Mouse (Mus musculus) embryonic facial prominence, embryonic 15.5 days (tissue): ENCODE results near the gene Fuom. TPM values are rescaled to one million over a fixed set of nuclear protein-coding genes. Genes with fewer than 3 reads are reported as not detected.
A peak's percentile ranks its signal among the peaks of the same experiment; 100 is the strongest.

Source experiments
- ATAC-seq: fragments of 200-750 bp; cut with Nextera tagmentation; 2 replicates; pipeline ENCODE4 v1.8.0; 2017; ENCODE audit warnings: low read depth, moderate TSS enrichment; ENCODE audit not compliant: insufficient number of reproducible peaks, low FRiP score, low TSS enrichment
- H3K27ac ChIP-seq: fragments of 300-500 bp; sonication (generic); replicated peaks from 2 replicates; pipeline ENCODE4 v1.5.1; 2015; ENCODE audit warnings: mild to moderate bottlenecking, inconsistent platforms
- H3K27me3 ChIP-seq: fragments of 300-500 bp; sonication (generic); 2 replicates; pipeline ENCODE4 v1.6.1; 2015; ENCODE audit warnings: inconsistent platforms
- H3K36me3 ChIP-seq: fragments of 300-500 bp; sonication (generic); 2 replicates; pipeline ENCODE4 v1.6.1; 2015; ENCODE audit warnings: mild to moderate bottlenecking, inconsistent platforms
- H3K4me1 ChIP-seq: fragments of 300-500 bp; sonication (generic); 2 replicates; pipeline ENCODE4 v1.6.1; 2015; ENCODE audit warnings: inconsistent platforms
- H3K4me2 ChIP-seq: fragments of 300-500 bp; sonication (generic); replicated peaks from 2 replicates; pipeline ENCODE4 v1.6.1; 2015; ENCODE audit warnings: mild to moderate bottlenecking, inconsistent platforms
- H3K4me3 ChIP-seq: fragments of 300-500 bp; sonication (generic); replicated peaks from 2 replicates; pipeline ENCODE4 v1.5.1; 2015; ENCODE audit warnings: mild to moderate bottlenecking, inconsistent platforms
- H3K9ac ChIP-seq: fragments of 300-500 bp; sonication (generic); 2 replicates; pipeline ENCODE4 v1.6.1; 2015; ENCODE audit warnings: inconsistent platforms
- H3K9me3 ChIP-seq: fragments of 300-500 bp; sonication (generic); replicated peaks from 2 replicates; pipeline ENCODE4 v1.6.1; 2016; ENCODE audit warnings: inconsistent platforms
- WGBS: fragments of 180-500 bp; shearing (Covaris S2); methylation state at CpG from one replicate; pipeline ENCODE4 v1.1.7; 2015; 5-methylcytosine and 5-hydroxymethylcytosine counted together
- polyA plus RNA-seq: library from polyadenylated mRNA; unstranded; fragments of >200 nt; fragmentation: Nextera tagmentation; extraction: Ambion mirVana; gene quantifications from 2 replicates; pipeline ENCODE4 v1.2.1, GENCODE M21; 2015

Gene Fuom
- polyA plus RNA-seq, 1 experiment from 2014 or later, result 26.9 TPM

DNA sequence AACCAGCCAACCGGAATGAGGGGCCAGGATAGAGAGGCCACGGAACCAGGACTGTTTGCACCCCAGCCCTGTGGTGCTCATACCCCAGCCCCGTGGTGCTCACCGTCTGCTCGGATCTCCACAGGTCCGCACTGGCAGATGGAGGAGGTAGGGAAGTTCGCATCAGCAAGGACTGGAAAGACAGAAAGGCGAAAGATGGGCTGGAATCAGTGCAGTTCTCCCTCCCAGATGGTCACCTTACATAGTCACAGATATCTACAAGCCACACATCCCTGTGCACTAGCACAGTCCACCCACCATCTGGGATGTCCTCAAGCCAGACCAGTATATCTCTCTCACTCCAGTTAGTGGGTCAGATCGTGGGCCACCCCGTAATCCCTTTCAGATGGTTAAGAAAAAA, 743 bp downstream of the Fuom start:
- Histone ChIP-seq H3K9me3 (no peaks in the 10 kb centered on the region), H3K27me3 (no peaks in the 10 kb centered on the region), H3K9ac (no peak overlapping the region), H3K4me1 (peaks cover 12% of the 10 kb centered on the region), H3K27ac (no peak overlapping the region), H3K36me3 (peaks cover 14% of the 10 kb centered on the region), H3K4me2 (peak overlapping the region; percentile 78), H3K4me3 (peak overlapping the region; percentile 49)
- ATAC-seq, result no peak
- WGBS, result 70% methylated on average over 10 of the region's 10 CpGs

DNA sequence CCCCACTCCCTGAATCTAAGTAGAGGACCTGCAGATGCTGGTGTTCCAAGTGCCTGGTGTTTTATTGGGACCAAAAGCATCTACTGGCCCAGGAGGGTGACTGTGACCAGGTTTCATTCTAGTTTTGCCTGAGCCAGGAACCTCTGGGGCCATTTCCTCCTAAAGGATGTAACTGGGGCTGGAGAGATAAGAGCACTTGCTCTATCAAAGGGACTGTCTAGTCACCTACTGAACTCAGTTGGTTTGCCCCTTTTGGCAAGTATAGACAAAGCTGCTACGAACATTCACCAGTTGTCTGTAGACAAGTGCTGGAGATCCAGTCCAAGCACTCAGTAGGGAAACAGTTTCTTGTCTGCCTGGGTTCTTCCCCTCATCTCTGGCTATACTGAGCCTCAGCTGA, 3.8 kb downstream of the Fuom start:
- WGBS, result 96% methylated on average over 1 of the region's 1 CpGs
- H3K27ac ChIP-seq, result no peak overlapping the region
- peaks cover 12% of the 10 kb centered on the region for H3K4me1 ChIP-seq

DNA sequence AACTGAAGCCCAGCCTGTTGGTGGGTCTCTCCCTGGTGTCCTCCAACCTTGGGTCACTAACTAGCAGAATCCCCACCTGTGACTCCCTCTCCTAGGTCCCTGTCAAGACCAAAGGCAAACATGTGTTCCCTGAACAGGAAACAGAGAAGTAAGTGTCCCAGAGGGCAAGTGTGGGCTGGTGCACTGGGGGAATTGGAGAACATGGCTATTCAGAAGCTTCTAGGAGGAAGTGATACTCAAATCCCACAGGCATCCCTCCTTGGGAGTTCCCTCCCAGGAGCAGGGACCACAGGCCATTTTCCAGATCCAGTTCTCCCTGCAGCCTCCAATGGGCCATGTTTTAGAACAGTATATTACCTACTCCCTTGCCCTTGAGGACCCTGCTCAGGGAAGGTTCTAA, 6.2 kb downstream of the Fuom start:
- Histone ChIP-seq H3K36me3 (no peaks in the 10 kb centered on the region), H3K27me3 (no peaks in the 10 kb centered on the region), H3K4me1 (no peaks in the 10 kb centered on the region), H3K4me2 (no peak overlapping the region), H3K9ac (no peak overlapping the region), H3K9me3 (no peaks in the 10 kb centered on the region), H3K27ac (no peak overlapping the region), H3K4me3 (no peak overlapping the region)
- no peak for ATAC-seq

More for the DNA sequence above, 3.8 kb downstream of the Fuom start:
- H3K4me2 ChIP-seq, result no peak overlapping the region
- H3K9me3 ChIP-seq, result no peaks in the 10 kb centered on the region
- no peak for ATAC-seq
- no peaks in the 10 kb centered on the region for H3K36me3 ChIP-seq
- H3K4me3 ChIP-seq, result no peak overlapping the region
- no peak overlapping the region for H3K9ac ChIP-seq
- H3K27me3 ChIP-seq, result no peaks in the 10 kb centered on the region

DNA sequence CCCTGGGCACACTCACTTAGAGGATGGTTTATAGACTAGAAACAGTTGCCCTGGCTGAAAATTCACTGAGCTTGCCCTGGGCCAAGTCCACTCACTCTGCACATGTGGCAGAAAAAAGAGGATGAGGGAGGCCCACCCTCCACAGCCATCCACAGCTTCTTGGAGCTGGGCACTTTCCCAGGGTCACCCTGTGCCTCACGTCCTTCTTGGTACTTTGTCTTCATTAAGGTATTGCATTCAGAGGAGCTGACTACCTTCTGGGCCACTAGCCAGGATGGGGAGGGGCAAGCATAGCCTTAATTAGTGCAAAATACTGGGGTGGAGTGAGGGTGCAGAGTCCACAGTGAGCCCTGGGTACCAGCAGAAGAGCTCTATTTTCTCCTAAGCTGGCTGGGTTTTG, 6.7 kb downstream of the Fuom start:
- Histone ChIP-seq H3K27me3 (no peaks in the 10 kb centered on the region), H3K9me3 (no peaks in the 10 kb centered on the region), H3K36me3 (no peaks in the 10 kb centered on the region), H3K9ac (no peak overlapping the region), H3K4me1 (no peaks in the 10 kb centered on the region), H3K4me2 (no peak overlapping the region), H3K4me3 (no peak overlapping the region), H3K27ac (no peak overlapping the region)
- ATAC-seq, result no peak
- 56% methylated on average over 1 of the region's 1 CpGs for WGBS

DNA sequence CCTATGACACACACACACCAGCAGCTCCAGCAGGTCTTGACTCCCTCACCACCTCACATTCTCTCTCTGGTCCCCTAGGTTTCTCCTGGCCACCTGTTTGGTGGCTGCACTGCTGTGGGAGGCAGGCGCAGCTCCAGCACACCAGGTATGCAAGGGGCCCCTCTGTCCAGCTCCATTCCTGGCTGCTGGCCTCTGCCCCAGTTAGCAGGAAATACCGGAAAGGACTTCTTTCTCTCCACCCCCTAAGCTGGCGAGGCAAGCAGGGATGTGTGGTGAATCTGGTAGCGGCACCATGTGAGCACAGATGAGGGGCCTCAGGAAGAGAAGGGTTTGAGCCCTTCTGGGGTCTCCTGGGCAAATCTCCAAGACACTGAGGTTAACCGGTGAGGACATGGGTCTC, 7.3 kb downstream of the Fuom start:
- no peak overlapping the region for H3K9ac ChIP-seq
- H3K4me2 ChIP-seq, result no peak overlapping the region
- no peak overlapping the region for H3K27ac ChIP-seq
- no peaks in the 10 kb centered on the region for H3K9me3 ChIP-seq
- no peaks in the 10 kb centered on the region for H3K36me3 ChIP-seq
- ATAC-seq, result no peak
- no peak overlapping the region for H3K4me3 ChIP-seq
- 51% methylated on average over 5 of the region's 5 CpGs for WGBS
- no peaks in the 10 kb centered on the region for H3K27me3 ChIP-seq
- no peaks in the 10 kb centered on the region for H3K4me1 ChIP-seq

DNA sequence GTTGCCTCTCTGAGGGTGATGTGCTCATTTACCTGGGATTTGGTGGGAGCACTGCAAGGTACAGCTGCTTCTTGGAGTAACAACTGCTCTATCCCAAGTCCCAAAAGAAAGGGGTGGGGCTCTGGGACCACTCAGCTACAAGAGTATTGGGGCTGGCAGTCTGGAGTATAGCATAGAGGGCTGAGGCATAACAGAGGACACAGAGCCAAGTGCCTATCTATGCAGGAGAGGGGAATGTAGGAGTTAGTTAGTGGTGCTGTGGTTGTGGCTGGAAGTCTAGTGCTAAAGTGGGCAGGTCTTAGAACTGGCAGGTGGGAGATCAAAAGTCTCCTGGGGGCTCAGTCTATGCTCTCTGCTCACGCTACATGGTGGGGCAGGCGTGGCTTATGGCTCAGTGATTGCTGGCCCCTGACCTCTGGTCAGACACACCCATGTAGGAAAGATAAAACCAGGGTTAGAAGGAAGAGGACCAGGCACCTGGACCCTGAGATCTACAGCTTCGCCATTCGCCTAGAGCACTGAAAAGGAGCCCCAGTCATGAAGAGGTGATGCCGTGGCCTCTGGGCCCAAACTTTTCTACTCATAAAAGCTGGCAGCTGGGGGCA, 9.2 kb downstream of the Fuom start, which contains the start of gene Prap1:
Gene Prap1, plus strand, starts transcription at position 472 of the 605 bp plus-strand sequence.
- 71% methylated on average over 5 of the region's 5 CpGs for WGBS
- no peaks in the 10 kb centered on the region for H3K36me3 ChIP-seq
- no peak for ATAC-seq
- H3K27me3 ChIP-seq, result no peaks in the 10 kb centered on the region
- no peak within 1 kb of the TSS for H3K9ac ChIP-seq
- H3K9me3 ChIP-seq, result no peaks in the 10 kb centered on the region
- H3K27ac ChIP-seq, result no peak within 1 kb of the TSS
- no peak within 1 kb of the TSS for H3K4me3 ChIP-seq
- H3K4me2 ChIP-seq, result no peak within 1 kb of the TSS
- no peaks in the 10 kb centered on the region for H3K4me1 ChIP-seq

DNA sequence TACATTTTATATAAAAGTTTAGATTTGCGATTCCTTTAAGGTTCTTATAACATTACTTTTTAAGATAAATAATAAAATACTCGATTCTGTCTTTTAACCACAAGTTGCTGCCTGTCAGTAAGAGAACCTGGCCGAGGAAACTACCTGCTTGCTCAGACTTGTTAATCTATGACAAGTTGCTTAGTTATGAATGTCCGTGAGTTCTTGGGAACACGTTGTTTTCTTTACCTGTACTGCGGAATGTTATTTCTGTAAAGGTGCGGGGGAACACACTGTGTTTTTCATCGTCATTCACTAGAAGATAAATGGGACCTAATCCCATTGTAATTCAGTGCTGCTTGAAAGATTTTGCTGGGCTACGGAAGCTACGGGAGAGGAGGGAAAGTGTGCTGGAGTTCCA, 11.6 kb downstream of the Fuom start:
- Histone ChIP-seq H3K9me3 (no peaks in the 10 kb centered on the region), H3K4me1 (no peaks in the 10 kb centered on the region), H3K4me2 (no peak overlapping the region), H3K9ac (no peak overlapping the region), H3K36me3 (no peaks in the 10 kb centered on the region), H3K4me3 (no peak overlapping the region), H3K27ac (no peak overlapping the region), H3K27me3 (no peaks in the 10 kb centered on the region)
- no peak for ATAC-seq
- 64% methylated on average over 10 of the region's 10 CpGs for WGBS

DNA sequence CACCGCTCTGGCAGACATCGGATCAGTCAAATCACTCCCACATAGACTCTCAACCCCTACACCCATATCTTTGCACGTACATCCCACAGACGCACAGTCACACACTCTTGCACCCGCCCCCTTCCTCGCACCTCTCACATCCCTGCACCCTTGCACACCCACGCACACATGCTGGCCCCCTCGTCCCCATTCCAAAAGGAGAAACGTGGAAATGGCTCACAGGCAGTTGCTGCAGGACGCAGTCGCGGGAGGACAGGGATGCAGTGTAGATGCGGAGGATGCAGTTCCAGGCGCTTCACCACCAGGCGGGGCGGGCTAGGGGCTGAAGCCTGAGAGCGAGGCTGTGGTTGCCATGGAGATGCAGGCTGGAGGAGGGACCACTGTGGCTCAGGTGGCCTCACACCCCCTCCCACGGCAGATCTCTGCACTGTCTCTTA, 20.0 kb downstream of the Fuom start, which contains the start of gene Caly:
Gene Caly, minus strand, starts transcription at position 307 of the 437 bp plus-strand sequence.
- Histone ChIP-seq H3K9me3 (no peaks in the 10 kb centered on the region), H3K27ac (no peak within 1 kb of the TSS), H3K36me3 (no peaks in the 10 kb centered on the region), H3K27me3 (peaks cover 43% of the 10 kb centered on the region), H3K9ac (no peak within 1 kb of the TSS), H3K4me3 (no peak within 1 kb of the TSS), H3K4me2 (no peak within 1 kb of the TSS), H3K4me1 (peaks cover 20% of the 10 kb centered on the region)
- ATAC-seq, result peak; percentile 43; the same call in 1 of the 2 replicates
- WGBS, result 6% methylated on average over 18 of the region's 18 CpGs

DNA sequence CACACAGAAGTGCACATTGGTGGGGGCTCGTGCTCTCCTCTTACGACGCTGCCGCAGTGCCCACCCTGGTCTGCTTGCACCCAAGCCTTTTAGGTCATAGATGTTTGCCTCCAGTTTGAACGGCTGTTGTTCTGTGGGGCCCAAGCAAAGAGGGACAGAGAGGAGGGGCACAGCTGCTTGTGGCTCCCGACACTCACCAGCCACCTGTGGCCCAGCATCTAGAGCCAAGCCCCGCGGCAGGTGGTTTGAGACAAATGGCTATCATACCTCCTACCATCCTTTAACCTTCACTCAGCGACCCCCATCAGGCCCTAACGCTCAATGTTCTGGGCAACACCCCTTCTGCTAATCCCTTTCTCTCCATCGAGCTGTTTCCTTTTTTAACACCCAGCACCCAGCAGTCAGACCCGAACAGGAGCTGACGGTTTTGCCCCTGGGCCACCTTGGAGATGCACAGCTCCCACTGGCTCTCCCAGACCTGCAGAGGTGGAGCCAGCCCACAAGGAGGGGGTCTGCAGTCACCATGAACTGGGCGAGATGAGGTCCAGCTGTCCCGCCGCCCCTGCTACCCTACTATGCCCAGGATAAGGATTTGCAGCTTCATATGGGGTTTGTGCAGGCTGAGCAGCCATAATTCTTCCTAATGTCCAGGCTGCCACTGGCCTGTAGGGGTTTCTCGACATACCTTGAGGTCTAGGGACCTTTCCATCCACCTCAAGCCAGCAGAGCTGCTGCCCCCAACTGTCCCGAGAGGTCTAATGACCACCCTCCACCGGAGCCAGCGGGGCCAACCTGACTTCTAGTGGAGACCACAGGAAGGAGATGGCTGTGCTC, 20.6 kb downstream of the Fuom start:
- Histone ChIP-seq H3K27me3 (peaks cover 43% of the 10 kb centered on the region), H3K36me3 (no peaks in the 10 kb centered on the region), H3K4me2 (no peak overlapping the region), H3K4me1 (peaks cover 20% of the 10 kb centered on the region), H3K27ac (no peak overlapping the region), H3K9ac (no peak overlapping the region), H3K4me3 (no peak overlapping the region), H3K9me3 (no peaks in the 10 kb centered on the region)
- ATAC-seq, result 0 out of 2 replicates have a peak, but pooled peaks have one; percentile 6
- 18% methylated on average over 20 of the region's 20 CpGs for WGBS

DNA sequence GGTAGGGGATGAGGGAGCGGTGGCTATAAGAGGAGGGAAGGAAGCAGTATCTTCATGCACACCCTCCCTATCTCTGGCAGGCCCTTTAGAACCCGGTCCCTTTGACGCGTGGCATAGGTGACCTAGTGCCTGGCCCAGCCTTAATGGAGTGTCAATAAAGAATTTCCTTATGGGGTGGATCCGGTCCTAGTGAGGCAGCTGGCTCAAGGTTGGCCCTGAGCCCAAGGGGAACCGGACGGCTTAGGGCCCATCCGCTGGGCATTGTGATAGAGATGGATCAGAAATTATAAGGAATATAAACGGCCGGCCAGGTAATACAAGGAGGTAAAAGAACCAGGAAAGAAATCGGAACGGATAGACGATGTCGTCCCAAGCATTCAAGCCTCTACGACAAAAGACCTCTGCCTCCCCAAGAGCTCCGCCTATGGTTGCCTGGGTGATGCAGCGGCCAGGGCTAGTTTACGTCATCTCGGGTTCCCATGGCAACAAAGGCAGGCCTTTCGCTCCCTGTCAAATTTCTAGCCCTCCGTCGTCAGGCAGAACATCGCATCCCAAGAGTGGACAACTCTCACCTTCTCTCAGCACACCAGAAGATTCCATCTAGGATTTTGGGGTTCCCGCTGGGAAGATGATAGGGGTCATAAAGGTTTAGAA, 21.6 kb downstream of the Fuom start:
- Histone ChIP-seq H3K9me3 (no peaks in the 10 kb centered on the region), H3K27ac (no peak overlapping the region), H3K9ac (no peak overlapping the region), H3K4me3 (peak overlapping the region; percentile 26), H3K4me2 (peak overlapping the region; percentile 44), H3K27me3 (peaks cover 43% of the 10 kb centered on the region), H3K36me3 (no peaks in the 10 kb centered on the region), H3K4me1 (peaks cover 20% of the 10 kb centered on the region)
- WGBS, result 4% methylated on average over 24 of the region's 24 CpGs
- ATAC-seq, result peak; percentile 58

DNA sequence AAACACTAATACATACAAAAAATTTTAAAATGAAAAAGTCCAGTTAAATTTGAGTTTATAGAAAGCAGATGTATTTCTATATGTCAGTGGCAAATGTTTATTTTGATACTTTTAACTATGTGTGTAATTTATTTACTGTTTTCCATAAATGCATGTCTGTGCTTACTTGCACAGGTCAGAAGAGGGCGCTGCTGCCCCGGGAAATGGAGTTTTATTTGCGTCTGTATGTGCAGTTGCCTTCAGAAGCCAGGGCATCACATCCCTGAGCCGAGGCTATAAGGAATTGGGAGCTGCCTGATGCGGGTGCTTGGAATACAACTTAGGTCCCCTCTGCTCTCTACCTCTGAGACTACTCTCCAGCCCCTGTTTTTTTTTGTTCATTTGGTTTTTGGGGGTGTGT, 23.5 kb downstream of the Fuom start:
- H3K36me3 ChIP-seq, result no peaks in the 10 kb centered on the region
- H3K27ac ChIP-seq, result no peak overlapping the region
- 2% methylated on average over 5 of the region's 5 CpGs for WGBS
- ATAC-seq, result no peak
- H3K9ac ChIP-seq, result no peak overlapping the region
- no peak overlapping the region for H3K4me2 ChIP-seq
- peaks cover 45% of the 10 kb centered on the region for H3K27me3 ChIP-seq
- no peak overlapping the region for H3K4me3 ChIP-seq
- H3K4me1 ChIP-seq, result peaks cover 20% of the 10 kb centered on the region
- H3K9me3 ChIP-seq, result no peaks in the 10 kb centered on the region
